Mouse (Mus musculus) neural tube, embryonic 11.5 days (tissue): ENCODE results near the gene Sart3. TPM values are rescaled to one million over a fixed set of nuclear protein-coding genes. Genes with fewer than 3 reads are reported as not detected.

ENCODE experiments used
- ATAC-seq: fragments of 200-750 bp; cut with Nextera tagmentation; 2 replicates; pipeline ENCODE4 v1.8.0; 2017; ENCODE audit warnings: moderate number of reproducible peaks, mild to moderate bottlenecking, moderate TSS enrichment, moderate library complexity; ENCODE audit not compliant: insufficient read depth, low FRiP score, low TSS enrichment
- DNase-seq: peaks from one replicate; pipeline ENCODE4 v3.0.0-alpha.2; 2015; ENCODE audit warnings: low spot score
- H3K27ac ChIP-seq: fragments of 300-500 bp; sonication (generic); 2 replicates; pipeline ENCODE4 v1.5.1; 2014; ENCODE audit warnings: low read depth, mild to moderate bottlenecking, low read length
- H3K27me3 ChIP-seq: fragments of 300-500 bp; sonication (generic); 2 replicates; pipeline ENCODE4 v1.6.1; 2014; ENCODE audit warnings: mild to moderate bottlenecking, low read length, mixed read lengths; ENCODE audit not compliant: control insufficient read depth, insufficient read depth
- H3K36me3 ChIP-seq: fragments of 300-500 bp; sonication (generic); 2 replicates; pipeline ENCODE4 v1.6.1; 2014; ENCODE audit warnings: mild to moderate bottlenecking, low read length, moderate library complexity, mixed read lengths; ENCODE audit not compliant: control insufficient read depth, insufficient read depth
- H3K4me1 ChIP-seq: fragments of 300-500 bp; sonication (generic); 2 replicates; pipeline ENCODE4 v1.6.1; 2014; ENCODE audit warnings: low read length, mixed read lengths; ENCODE audit not compliant: control insufficient read depth, insufficient read depth
- H3K4me2 ChIP-seq: fragments of 300-500 bp; sonication (generic); 2 replicates; pipeline ENCODE4 v1.6.1; 2014; ENCODE audit warnings: low read depth, mild to moderate bottlenecking, moderate library complexity
- H3K4me3 ChIP-seq: fragments of 300-500 bp; sonication (generic); 2 replicates; pipeline ENCODE4 v1.5.1; 2014; ENCODE audit warnings: low read depth, low read length
- H3K9ac ChIP-seq: fragments of 300-500 bp; sonication (generic); 2 replicates; pipeline ENCODE4 v1.6.1; 2014; ENCODE audit warnings: mild to moderate bottlenecking, low read length
- H3K9me3 ChIP-seq: fragments of 300-500 bp; sonication (generic); 2 replicates; pipeline ENCODE4 v1.6.1; 2016; ENCODE audit warnings: low read length; ENCODE audit not compliant: control insufficient read depth
- WGBS: fragments of 180-500 bp; shearing (Covaris S2); extraction: QIAGEN DNeasy Blood & Tissue Kit; methylation state at CpG from one replicate; pipeline ENCODE4 v1.1.7; 2014; 5-methylcytosine and 5-hydroxymethylcytosine counted together
- polyA plus RNA-seq: library from polyadenylated mRNA; unstranded; fragments of >200 nt; fragmentation: Nextera tagmentation; extraction: Ambion mirVana; gene quantifications from 2 replicates; pipeline ENCODE4 v1.2.1, GENCODE M21; 2014

Sart3 gene
- polyA plus RNA-seq, 1 experiment from 2014 or later, result 59.4 TPM

DNA sequence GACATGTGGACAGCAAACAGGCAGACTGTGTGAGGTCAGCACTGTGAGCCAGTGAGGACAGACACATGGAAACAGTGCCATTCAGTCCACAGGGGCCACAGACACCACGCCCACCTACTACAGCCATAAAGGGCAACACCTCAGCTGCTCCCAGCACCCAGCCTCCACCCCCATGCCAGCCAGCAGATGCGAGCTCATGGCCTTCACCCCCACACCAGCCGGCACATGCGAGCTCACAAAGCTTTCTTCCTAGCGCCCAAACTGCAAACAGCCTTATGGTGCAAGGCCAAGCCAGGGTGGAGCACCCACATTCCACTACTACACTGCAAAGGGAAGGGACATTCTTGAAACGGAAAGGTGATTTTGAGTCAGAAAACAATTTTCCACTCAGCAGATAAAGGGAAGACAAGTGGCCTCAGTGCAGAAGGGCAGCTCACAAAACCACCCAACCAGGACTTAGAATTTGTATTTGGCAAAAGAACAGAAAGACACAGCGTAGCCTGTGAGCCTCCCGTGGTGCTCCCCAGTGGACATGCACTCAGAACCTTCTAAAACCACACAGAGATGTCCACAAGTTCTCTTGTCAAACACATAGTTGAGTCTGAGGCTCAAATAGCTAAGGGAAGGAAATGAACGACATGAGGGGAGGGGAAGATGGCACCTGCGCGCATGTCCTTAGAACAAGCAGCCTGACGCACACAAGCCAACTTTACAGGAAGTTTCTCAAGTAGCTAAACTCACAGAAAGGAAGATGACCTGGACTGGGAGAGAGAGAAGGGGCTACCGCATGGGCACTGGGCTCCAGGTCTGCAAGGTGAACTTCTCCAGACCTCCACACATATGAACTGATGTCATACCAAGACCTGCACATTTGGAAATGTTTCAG, 6.4 kb downstream of the Sart3 start:
- Histone ChIP-seq H3K4me1 (peaks cover 9% of the 10 kb centered on the region), H3K9me3 (no peaks in the 10 kb centered on the region), H3K27me3 (no peaks in the 10 kb centered on the region), H3K27ac (no peak overlapping the region), H3K4me2 (no peak overlapping the region), H3K4me3 (no peak overlapping the region), H3K36me3 (peaks cover 16% of the 10 kb centered on the region), H3K9ac (no peak overlapping the region)
- ATAC-seq, result no peak
- DNase-seq, result no peak
- WGBS, result 90% methylated on average over 13 of the region's 13 CpGs

DNA sequence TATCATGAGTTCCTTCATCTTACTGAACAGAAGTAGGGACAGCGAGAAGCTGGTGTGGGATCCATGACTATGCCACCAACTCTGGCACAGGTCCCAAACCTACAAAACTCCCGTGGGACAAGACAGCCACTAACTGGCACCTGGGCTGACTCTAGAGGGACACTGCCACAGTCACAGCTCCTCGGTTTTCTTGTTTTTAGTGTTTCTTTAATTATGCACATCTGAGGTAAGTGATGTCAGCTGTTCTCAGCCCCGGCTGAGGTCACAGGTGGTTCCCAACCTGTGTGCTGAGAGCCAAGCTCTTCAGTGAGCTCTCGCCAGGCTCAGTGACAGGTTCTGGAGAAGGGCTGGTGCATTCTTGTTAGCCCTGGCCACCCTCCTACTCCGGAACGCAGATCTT, 7.9 kb downstream of the Sart3 start:
- Histone ChIP-seq H3K27ac (no peak overlapping the region), H3K36me3 (peaks cover 19% of the 10 kb centered on the region), H3K27me3 (no peaks in the 10 kb centered on the region), H3K4me2 (no peak overlapping the region), H3K9ac (no peak overlapping the region), H3K9me3 (no peaks in the 10 kb centered on the region), H3K4me1 (no peaks in the 10 kb centered on the region; the same call in 1 of the 2 replicates), H3K4me3 (no peak overlapping the region)
- WGBS, result 94% methylated on average over 7 of the region's 7 CpGs
- ATAC-seq, result no peak
- DNase-seq, result no peak

DNA sequence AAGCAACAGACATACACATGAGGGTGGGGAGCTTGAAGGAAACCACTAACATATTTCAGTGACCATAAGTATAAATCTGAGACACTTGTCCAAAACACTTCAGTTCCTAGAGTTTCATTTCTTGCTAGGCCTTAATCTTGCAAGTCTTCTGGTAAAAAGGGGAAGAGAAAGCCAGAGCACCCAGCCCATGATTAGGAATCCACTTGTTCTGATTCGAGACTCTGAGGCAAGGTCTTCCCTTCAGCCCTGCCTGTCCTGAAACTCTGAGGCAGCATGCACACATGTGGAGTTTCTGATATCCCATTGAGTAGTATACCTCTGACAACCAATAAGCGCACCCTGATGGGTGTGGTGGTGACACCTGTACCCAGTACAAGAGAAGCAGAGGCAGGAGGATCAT, 10.7 kb downstream of the Sart3 start:
- Histone ChIP-seq H3K4me2 (no peak overlapping the region), H3K4me3 (no peak overlapping the region), H3K36me3 (peaks cover 34% of the 10 kb centered on the region), H3K9me3 (no peaks in the 10 kb centered on the region), H3K27ac (no peak overlapping the region), H3K4me1 (no peaks in the 10 kb centered on the region), H3K27me3 (no peaks in the 10 kb centered on the region), H3K9ac (no peak overlapping the region)
- WGBS, result 92% methylated on average over 2 of the region's 2 CpGs
- DNase-seq (no peak), ATAC-seq (no peak)

- WGBS, result 92% methylated on average over 15 of the region's 15 CpGs
- Histone ChIP-seq H3K27ac (no peak overlapping the region), H3K4me3 (no peak overlapping the region), H3K27me3 (no peaks in the 10 kb centered on the region), H3K9me3 (no peaks in the 10 kb centered on the region), H3K9ac (no peak overlapping the region), H3K4me1 (no peaks in the 10 kb centered on the region), H3K4me2 (no peak overlapping the region), H3K36me3 (peaks cover 51% of the 10 kb centered on the region)
- no peak for DNase-seq
- ATAC-seq, result no peak
Observed at GRCm38 (mm10) chr5:113755347-113756030, 16.8 kb downstream of the Sart3 start.

GRCm38 (mm10) chr5:113751521-113752157, 20.7 kb downstream of the Sart3 start:
- no peaks in the 10 kb centered on the region for H3K4me1 ChIP-seq
- ATAC-seq (no peak), DNase-seq (no peak)
- WGBS, result 89% methylated on average over 9 of the region's 9 CpGs
- peaks cover 59% of the 10 kb centered on the region for H3K36me3 ChIP-seq
- H3K9ac ChIP-seq, result no peak overlapping the region
- no peak overlapping the region for H3K4me3 ChIP-seq
- no peaks in the 10 kb centered on the region for H3K27me3 ChIP-seq
- H3K27ac ChIP-seq, result no peak overlapping the region
- H3K9me3 ChIP-seq, result no peaks in the 10 kb centered on the region
- H3K4me2 ChIP-seq, result no peak overlapping the region

DNA sequence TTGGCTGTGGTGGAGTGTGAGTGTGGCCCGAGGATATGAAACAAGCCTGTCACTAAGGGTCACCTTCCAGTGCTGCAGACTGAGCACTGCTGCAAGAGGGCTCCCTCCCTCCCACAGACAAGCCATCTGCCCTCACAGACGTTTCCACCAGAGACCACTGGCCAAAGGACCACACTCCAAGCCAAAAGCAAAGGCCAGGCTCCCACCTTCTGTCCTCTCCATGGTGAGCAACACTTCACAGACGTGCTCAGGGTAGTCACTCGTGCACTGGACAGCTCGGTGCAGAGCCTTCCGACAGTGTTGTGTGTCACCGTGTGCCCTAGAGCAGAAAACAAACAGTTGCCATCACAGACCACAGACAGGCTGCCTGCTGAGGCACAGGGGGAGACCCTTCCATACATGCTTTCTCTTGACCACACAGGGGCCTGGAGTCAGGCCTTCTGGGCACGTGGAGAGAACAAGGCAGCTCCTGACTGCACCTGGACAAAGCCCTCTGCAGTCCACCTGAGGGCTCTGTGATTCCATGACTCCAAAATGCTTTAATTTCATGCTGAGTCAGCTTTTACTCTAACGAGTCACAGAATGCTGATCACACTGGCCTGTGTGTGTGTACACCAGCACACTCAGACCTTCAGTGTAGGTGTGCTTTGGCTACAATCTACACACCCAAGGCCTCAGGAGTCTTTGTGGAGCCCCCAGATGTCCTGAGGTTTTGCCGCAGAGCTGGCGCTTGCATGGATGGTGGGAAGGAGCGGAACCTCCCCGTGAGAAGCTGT, 23.6 kb downstream of the Sart3 start:
- Histone ChIP-seq H3K27ac (no peak overlapping the region), H3K4me3 (no peak overlapping the region), H3K36me3 (peaks cover 67% of the 10 kb centered on the region), H3K4me2 (no peak overlapping the region), H3K27me3 (no peaks in the 10 kb centered on the region), H3K4me1 (no peaks in the 10 kb centered on the region), H3K9me3 (no peaks in the 10 kb centered on the region), H3K9ac (no peak overlapping the region)
- 95% methylated on average over 13 of the region's 13 CpGs for WGBS
- no peak for ATAC-seq
- DNase-seq, result no peak

DNA sequence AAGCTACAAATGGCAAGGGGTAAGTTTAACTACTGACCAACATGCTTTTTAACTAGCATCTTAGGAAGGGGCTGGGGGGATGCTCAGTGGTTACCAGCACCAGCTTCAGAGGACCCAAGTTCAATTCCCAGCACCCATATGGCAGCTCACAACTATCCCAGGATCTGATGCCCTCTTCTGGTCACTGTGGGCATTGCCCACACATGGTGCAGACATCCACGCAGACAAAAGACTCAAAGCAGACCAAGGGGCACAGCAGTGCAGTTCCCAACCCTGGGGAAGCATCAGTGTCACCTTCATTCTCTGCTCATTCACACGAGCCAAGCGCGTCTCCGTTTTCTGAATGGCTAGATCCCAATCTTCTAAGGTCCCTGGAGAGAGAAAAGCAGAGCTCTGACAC, 24.7 kb downstream of the Sart3 start:
- Histone ChIP-seq H3K4me2 (no peak overlapping the region), H3K9me3 (no peaks in the 10 kb centered on the region), H3K4me3 (no peak overlapping the region), H3K27me3 (no peaks in the 10 kb centered on the region), H3K27ac (no peak overlapping the region), H3K4me1 (no peaks in the 10 kb centered on the region), H3K9ac (no peak overlapping the region), H3K36me3 (peaks cover 66% of the 10 kb centered on the region)
- no peak for DNase-seq
- WGBS, result 93% methylated on average over 5 of the region's 5 CpGs
- ATAC-seq, result no peak

DNA sequence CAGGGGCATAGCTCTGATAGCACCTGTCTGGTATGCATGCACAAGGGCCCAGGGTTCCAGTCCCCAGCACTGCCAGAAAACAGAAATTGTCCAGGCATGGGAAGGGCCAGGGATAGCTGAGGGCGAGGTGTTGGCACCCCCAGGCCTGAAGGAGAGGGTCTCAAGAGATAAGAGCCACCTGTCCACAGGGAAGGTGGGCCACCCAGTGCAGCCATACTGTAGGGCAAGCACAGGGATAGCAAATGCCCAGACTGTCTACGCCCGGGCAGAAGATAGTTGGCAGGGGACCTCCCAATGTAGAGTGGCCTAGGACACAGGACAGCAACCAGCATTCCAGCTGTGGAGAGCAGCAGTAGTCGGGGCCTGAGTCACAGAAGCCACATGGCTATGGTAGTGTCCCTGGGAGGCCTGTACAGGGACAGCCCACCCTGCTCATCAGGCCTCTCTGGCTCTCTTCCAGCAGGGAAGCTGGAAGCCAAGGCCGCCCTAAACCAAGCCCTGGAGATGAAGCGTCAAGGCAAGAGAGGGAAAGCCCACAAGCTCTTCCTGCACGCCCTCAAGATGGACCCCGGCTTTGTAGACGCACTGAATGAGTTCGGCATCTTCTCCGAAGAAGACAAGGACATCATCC, 34.6 kb downstream of the Sart3 start:
- Histone ChIP-seq H3K4me1 (peaks cover 12% of the 10 kb centered on the region; the same call in 1 of the 2 replicates), H3K9me3 (no peaks in the 10 kb centered on the region), H3K4me3 (no peak overlapping the region), H3K27me3 (no peaks in the 10 kb centered on the region), H3K9ac (no peak overlapping the region; the same call in 1 of the 2 replicates), H3K4me2 (no peak overlapping the region), H3K36me3 (peaks cover 17% of the 10 kb centered on the region), H3K27ac (no peak overlapping the region)
- ATAC-seq (no peak), DNase-seq (no peak)
- 89% methylated on average over 11 of the region's 11 CpGs for WGBS
